Mouse (Mus musculus) heart, embryonic 14.5 days (tissue): ENCODE results near the gene Hoxd4. TPM values are rescaled to one million over a fixed set of nuclear protein-coding genes. Genes with fewer than 3 reads are reported as not detected.

Source experiments
- ATAC-seq: fragments of 200-750 bp; cut with Nextera tagmentation; 2 replicates; pipeline ENCODE4 v1.8.0; 2017; ENCODE audit warnings: low read depth, moderate TSS enrichment; ENCODE audit not compliant: insufficient number of reproducible peaks, insufficient read depth, low FRiP score
- H3K27ac ChIP-seq, 2 experiments: fragments of 200-500 bp in 1 of 2; fragments of 300-500 bp in 1 of 2; sonication (generic) in 1 of 2; replicated peaks in 1 of 2; 2 replicates each; pipeline ENCODE4 v1.5.1; 2012 to 2014; ENCODE audit warnings: low read depth in 2 of 2, low read length in 2 of 2, control low read depth in 1 of 2, mild to moderate bottlenecking in 1 of 2, mixed read lengths in 1 of 2; ENCODE audit not compliant: control insufficient read depth in 1 of 2, insufficient read depth in 1 of 2
- H3K27me3 ChIP-seq: fragments of 300-500 bp; sonication (generic); 2 replicates; pipeline ENCODE4 v1.6.1; 2014; ENCODE audit warnings: mild to moderate bottlenecking, low read length, control low read depth; ENCODE audit not compliant: control insufficient read depth, insufficient read depth
- H3K36me3 ChIP-seq: fragments of 300-500 bp; sonication (generic); 2 replicates; pipeline ENCODE4 v1.6.1; 2014; ENCODE audit warnings: mild to moderate bottlenecking, control low read depth, low read length, mixed read lengths; ENCODE audit not compliant: control insufficient read depth, insufficient read depth
- H3K4me1 ChIP-seq, 2 experiments: fragments of 200-500 bp in 1 of 2; fragments of 300-500 bp in 1 of 2; sonication (generic) in 1 of 2; 2 replicates each; pipeline ENCODE4 v1.6.1; 2012 to 2014; ENCODE audit warnings: low read length in 2 of 2, control low read depth in 1 of 2, mixed read lengths in 1 of 2; ENCODE audit not compliant: control insufficient read depth in 2 of 2, insufficient read depth in 2 of 2
- H3K4me2 ChIP-seq: fragments of 300-500 bp; sonication (generic); 2 replicates; pipeline ENCODE4 v1.6.1; 2014; ENCODE audit warnings: mild to moderate bottlenecking, low read length
- H3K4me3 ChIP-seq, 2 experiments: fragments of 200-500 bp in 1 of 2; fragments of 300-500 bp in 1 of 2; sonication (generic) in 1 of 2; 2 replicates each; pipeline ENCODE4 v1.5.1; 2012 to 2014; ENCODE audit warnings: low read length in 2 of 2, mild to moderate bottlenecking in 2 of 2, control low read depth in 1 of 2, low read depth in 1 of 2, moderate library complexity in 1 of 2; ENCODE audit not compliant: control insufficient read depth in 1 of 2, insufficient read depth in 1 of 2
- H3K9ac ChIP-seq: fragments of 300-500 bp; sonication (generic); 2 replicates; pipeline ENCODE4 v1.6.1; 2014; ENCODE audit warnings: mild to moderate bottlenecking, low read length
- H3K9me3 ChIP-seq: fragments of 300-500 bp; sonication (generic); 2 replicates; pipeline ENCODE4 v1.6.1; 2016; ENCODE audit warnings: low read length, control low read depth; ENCODE audit not compliant: control insufficient read depth
- WGBS: fragments of 180-500 bp; shearing (Covaris S2); extraction: QIAGEN DNeasy Blood & Tissue Kit; methylation state at CpG from one replicate; pipeline ENCODE4 v1.1.7; 2014; 5-methylcytosine and 5-hydroxymethylcytosine counted together
- polyA plus RNA-seq: library from polyadenylated mRNA; unstranded; fragments of >200 nt; fragmentation: Nextera tagmentation; extraction: Ambion mirVana; gene quantifications from 2 replicates; pipeline ENCODE4 v1.2.1, GENCODE M21; 2014

Hoxd4 gene
- polyA plus RNA-seq, 1 experiment from 2014 or later: 0.34 TPM

DNA sequence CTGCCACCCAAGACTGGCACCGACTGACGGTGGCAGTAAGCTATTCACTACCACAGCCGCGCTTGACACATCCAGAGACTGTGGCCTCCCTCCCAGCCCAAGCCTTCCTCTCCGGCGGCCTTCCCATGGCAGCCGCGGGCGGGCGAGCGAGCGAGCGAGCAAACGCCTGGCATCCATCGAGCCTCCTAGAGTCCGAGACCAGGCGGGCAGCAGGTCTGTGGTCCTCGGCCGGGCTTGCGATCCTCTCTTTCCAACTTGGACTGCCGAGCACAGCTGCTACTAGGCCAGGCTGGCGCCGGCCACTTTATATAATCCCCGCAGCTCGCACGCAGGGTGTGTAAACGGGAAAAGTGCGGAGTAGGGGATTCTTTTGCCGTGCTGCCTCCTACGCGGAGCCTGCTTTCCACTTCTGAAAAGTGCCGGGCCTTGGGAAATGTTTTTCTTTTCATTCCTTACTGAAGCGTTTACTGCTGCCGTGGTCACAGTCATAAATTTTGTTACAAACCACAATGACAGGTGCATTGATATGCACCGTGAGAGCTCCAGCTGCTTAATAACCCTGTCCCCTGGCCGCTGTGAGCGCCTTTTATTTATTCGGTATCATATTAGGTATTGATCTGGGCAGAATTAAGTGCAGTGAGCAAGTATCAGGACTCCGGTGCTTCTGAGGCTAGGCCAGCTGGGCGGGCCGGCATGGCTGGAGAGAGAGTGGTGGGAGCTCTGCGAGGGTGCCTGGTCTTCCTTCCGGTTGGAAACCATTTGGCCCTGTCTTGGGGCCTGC, 28.8 kb downstream of the Hoxd4 start:
- Histone ChIP-seq H3K4me1 (0 out of 4 replicates have a peak, but pooled peaks cover 0 to 5% of the 10 kb centered on the region in 2 experiments), H3K27ac (no peak overlapping the region), H3K4me2 (no peak overlapping the region), H3K9ac (no peak overlapping the region), H3K4me3 (peak overlapping the region in 1 of 2 experiments; percentile 6; a peak in 1 of 4 replicates), H3K36me3 (no peaks in the 10 kb centered on the region), H3K9me3 (no peaks in the 10 kb centered on the region), H3K27me3 (peaks cover 98% of the 10 kb centered on the region)
- ATAC-seq: no peak
- 3% methylated on average over 38 of the region's 43 CpGs for WGBS

DNA sequence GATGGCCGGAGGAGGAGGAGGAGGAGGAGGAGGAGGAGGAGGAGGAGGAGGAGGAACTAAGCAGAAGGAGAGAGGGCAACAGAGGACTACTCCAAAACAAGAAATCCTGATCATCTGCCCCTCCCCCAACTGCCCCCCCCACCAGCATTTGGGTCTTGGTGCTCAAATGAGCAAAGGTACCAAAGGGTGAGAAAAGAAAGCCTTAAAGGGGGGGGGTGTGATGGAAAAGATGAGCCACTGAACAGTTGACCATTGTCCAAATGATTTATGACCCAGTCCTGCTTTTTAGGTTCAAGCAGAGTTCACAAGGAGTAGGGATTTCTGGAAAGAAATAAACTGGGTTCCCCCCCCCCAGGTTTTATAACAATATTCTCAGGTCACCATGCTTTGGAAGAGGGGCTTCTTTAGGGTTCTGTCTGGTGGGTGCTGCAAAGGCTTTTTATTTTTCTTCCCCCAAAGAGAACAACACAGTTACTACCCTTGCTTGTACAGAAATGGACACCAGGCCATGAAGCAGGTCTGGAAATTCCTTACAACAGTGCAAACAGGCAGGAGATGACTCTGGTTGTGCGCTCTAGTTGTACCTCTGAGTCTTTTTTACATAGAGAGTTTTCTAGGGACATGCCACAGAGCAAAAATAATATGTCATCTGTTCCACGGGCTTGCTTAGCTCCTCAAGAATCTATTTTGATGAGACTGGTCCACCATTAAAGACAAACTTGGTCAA, 29.7 kb downstream of the Hoxd4 start:
- H3K36me3 ChIP-seq: no peaks in the 10 kb centered on the region
- ATAC-seq: no peak
- no peak overlapping the region for H3K9ac ChIP-seq
- 32% methylated on average over 2 of the region's 3 CpGs for WGBS
- no peak overlapping the region for H3K27ac ChIP-seq
- no peaks in the 10 kb centered on the region for H3K9me3 ChIP-seq
- H3K4me3 ChIP-seq: no peak overlapping the region
- H3K4me2 ChIP-seq: no peak overlapping the region
- H3K27me3 ChIP-seq: peaks cover 98% of the 10 kb centered on the region
- peaks cover 0 to under 1% of the 10 kb centered on the region in 2 experiments; a peak in 1 of 4 replicates for H3K4me1 ChIP-seq

- H3K4me2 ChIP-seq: no peak overlapping the region
- H3K27ac ChIP-seq: no peak overlapping the region
- H3K36me3 ChIP-seq: no peaks in the 10 kb centered on the region
- H3K27me3 ChIP-seq: peaks cover 98% of the 10 kb centered on the region
- no peaks in the 10 kb centered on the region for H3K9me3 ChIP-seq
- no peak for ATAC-seq
- peaks cover 0 to 3% of the 10 kb centered on the region in 2 experiments; a peak in 1 of 4 replicates for H3K4me1 ChIP-seq
- no peak overlapping the region for H3K4me3 ChIP-seq
- H3K9ac ChIP-seq: no peak overlapping the region
Observed at GRCm38 (mm10) chr2:74741979-74742277, 30.2 kb downstream of the Hoxd4 start.

GRCm38 (mm10) chr2:74745540-74746297, 34.0 kb downstream of the Hoxd4 start:
- Histone ChIP-seq H3K4me2 (no peak overlapping the region), H3K9ac (no peak overlapping the region), H3K9me3 (no peaks in the 10 kb centered on the region), H3K4me3 (no peak overlapping the region), H3K27ac (no peak overlapping the region), H3K27me3 (peaks cover 96% of the 10 kb centered on the region), H3K36me3 (no peaks in the 10 kb centered on the region), H3K4me1 (peaks cover 6 to 9% of the 10 kb centered on the region in 2 experiments; a peak in 3 of 4 replicates)
- ATAC-seq: no peak
- 7% methylated on average over 6 of the region's 6 CpGs for WGBS

- Histone ChIP-seq H3K9me3 (no peaks in the 10 kb centered on the region), H3K9ac (no peak overlapping the region), H3K36me3 (no peaks in the 10 kb centered on the region), H3K27me3 (peaks cover 98% of the 10 kb centered on the region), H3K27ac (no peak overlapping the region), H3K4me2 (peak overlapping the region; percentile 11; the same call in 1 of the 2 replicates), H3K4me3 (no peak overlapping the region), H3K4me1 (peaks cover 6 to 9% of the 10 kb centered on the region in 2 experiments; a peak in 3 of 4 replicates)
- WGBS: 2% methylated on average over 58 of the region's 58 CpGs
- ATAC-seq: no peak
Observed at GRCm38 (mm10) chr2:74746298-74746921, 34.7 kb downstream of the Hoxd4 start.

DNA sequence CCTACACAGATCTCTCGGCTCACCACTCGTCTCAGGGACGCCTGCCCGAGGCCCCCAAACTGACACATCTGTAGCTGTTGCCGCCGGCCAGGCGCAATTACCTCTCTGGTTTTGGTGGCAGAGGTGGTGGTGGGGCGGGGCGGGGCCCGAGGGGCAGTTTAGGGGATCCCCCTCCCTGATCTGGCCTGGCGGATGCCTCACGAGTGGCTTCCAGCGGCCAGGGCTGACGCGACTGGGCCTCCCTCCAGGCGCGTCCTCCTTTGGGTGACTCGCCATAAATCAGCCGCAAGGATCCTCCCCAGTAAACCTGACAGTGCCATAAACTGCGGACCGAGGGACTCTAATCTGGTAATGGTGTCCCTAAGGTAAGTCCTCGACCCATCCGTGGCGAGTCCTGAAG, 35.3 kb downstream of the Hoxd4 start:
- Histone ChIP-seq H3K9me3 (no peaks in the 10 kb centered on the region), H3K4me3 (no peak overlapping the region), H3K36me3 (no peaks in the 10 kb centered on the region), H3K4me2 (no peak overlapping the region), H3K27ac (no peak overlapping the region), H3K27me3 (peaks cover 98% of the 10 kb centered on the region), H3K9ac (no peak overlapping the region), H3K4me1 (peaks cover 6 to 9% of the 10 kb centered on the region in 2 experiments; a peak in 3 of 4 replicates)
- ATAC-seq: no peak
- 3% methylated on average over 23 of the region's 24 CpGs for WGBS

- ATAC-seq: no peak
- Histone ChIP-seq H3K4me3 (no peak overlapping the region), H3K27ac (no peak overlapping the region), H3K4me2 (no peak overlapping the region), H3K9me3 (no peaks in the 10 kb centered on the region), H3K4me1 (peaks cover 9 to 12% of the 10 kb centered on the region in 2 experiments), H3K27me3 (peaks cover 98% of the 10 kb centered on the region), H3K36me3 (no peaks in the 10 kb centered on the region), H3K9ac (no peak overlapping the region)
- 11% methylated on average over 11 of the region's 11 CpGs for WGBS
Observed at GRCm38 (mm10) chr2:74747661-74748141, 36.0 kb downstream of the Hoxd4 start.
